ENCODE assay signal across 18 mouse cellular contexts in the genomic region with DNA sequence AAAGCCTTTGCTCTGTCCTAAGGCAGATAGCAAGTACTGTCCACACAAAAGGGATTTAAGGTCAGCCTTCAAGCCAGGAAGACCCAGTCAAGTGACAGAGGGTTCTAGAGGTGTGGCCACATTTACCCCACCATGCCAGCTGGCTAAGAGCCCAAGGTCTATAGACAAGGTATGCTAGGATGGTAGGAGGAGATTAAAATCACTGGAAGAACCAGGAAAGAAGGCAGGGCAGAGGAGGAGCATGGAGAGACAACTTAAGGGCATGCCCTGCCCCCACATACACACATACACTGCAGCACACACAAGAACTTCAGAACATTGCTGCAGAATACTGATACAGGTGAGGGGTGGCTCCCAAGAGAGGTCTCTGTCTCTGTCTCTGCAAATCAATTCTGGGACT. TPM values are rescaled to one million over a fixed set of nuclear protein-coding genes. Genes with fewer than 3 reads are reported as not detected.
DNase-seq lines count a peak whose midpoint lies in the region; ATAC-seq and TF ChIP-seq lines count a peak whose summit lies in the region.
"Had no signal": no experiment of that assay in that cellular context is flagged by ENCODE, and none has a peak within 500 bp of the region (broad histone marks: within the 10 kb centered on the region; RNA-seq: fewer than 3 reads in every experiment).

Gene Cyp2f2 (plus strand): TSS at position 234 of the 400 bp plus-strand sequence.

- intact Hi-C loops in left cerebral cortex, postnatal 10 days (cut with DNase I) = no loop called here

- no peak for TF ChIP-seq CTCF in liver, postnatal 0 days (IDR thresholded peaks at IDR 0.05; ENCODE audit: low read depth)

- no peak within 1 kb of the TSS for H3K9ac ChIP-seq in liver, postnatal 0 days (replicated peaks)
- H3K9ac ChIP-seq in liver, embryonic 11.5 days (ENCODE audit: low read depth, low read length) = no peak within 1 kb of the TSS
- H3K9ac ChIP-seq in stomach, embryonic 14.5 days (replicated peaks; ENCODE audit: low read depth, low read length) = no peak within 1 kb of the TSS
- H3K9ac ChIP-seq: liver, embryonic 15.5 days had no signal

- H3K4me3 ChIP-seq in liver, postnatal 0 days (ENCODE audit: low read depth, low read length) = no peak within 1 kb of the TSS
- no peak within 1 kb of the TSS for H3K4me3 ChIP-seq in liver, embryonic 11.5 days (ENCODE audit: low read depth, low read length)
- no peak within 1 kb of the TSS for H3K4me3 ChIP-seq in stomach, embryonic 14.5 days (ENCODE audit: low read depth, low read length)
- H3K4me3 ChIP-seq: liver, embryonic 15.5 days had no signal

- TF ChIP-seq EP300 in liver, postnatal 0 days (IDR thresholded peaks at IDR 0.05; ENCODE audit: low read depth) = no peak

- no peak for ATAC-seq in liver, postnatal 0 days
- ATAC-seq in liver, embryonic 11.5 days (replicated peaks; ENCODE audit: low FRiP score) = no peak
- ATAC-seq in stomach, embryonic 14.5 days (ENCODE audit: insufficient number of reproducible peaks, insufficient read depth, low FRiP score, low read depth) = no peak

- H3K36me3 ChIP-seq in liver, postnatal 0 days (replicated peaks; ENCODE audit: insufficient read depth, low read length) = no peaks in the 10 kb centered on the region
- no peaks in the 10 kb centered on the region for H3K36me3 ChIP-seq in liver, embryonic 11.5 days (ENCODE audit: control insufficient read depth, insufficient read depth, low read length)
- H3K36me3 ChIP-seq in stomach, embryonic 14.5 days (ENCODE audit: control insufficient read depth, insufficient read depth, low read length) = no peaks in the 10 kb centered on the region
- H3K36me3 ChIP-seq: liver, embryonic 15.5 days had no signal

- DNase-seq in liver, postnatal 0 days = no peak
- no peak for DNase-seq in liver, embryonic 11.5 days (ENCODE audit: low spot score)
- peak; percentile 71 for DNase-seq in adrenal gland, postnatal 10 days
- DNase-seq in gonadal fat pad, adult 2 months (ENCODE audit: low read depth) = peak; percentile 94
- no peak for DNase-seq in ovary, adult 18-20 months (ENCODE audit: low spot score)
- no peak for DNase-seq in yolk sac, embryonic 10.5 days (ENCODE audit: low spot score)
- DNase-seq in left cerebral cortex, postnatal 10 days (ENCODE audit: extremely low spot score in 1 of 2, low spot score in 2 of 2) = no peak
- DNase-seq: cerebellum, adult 18-20 months; heart, postnatal 4 days; right cerebral cortex, postnatal 25 days; thymus, postnatal 14 days had no signal

- no peaks in the 10 kb centered on the region for H3K9me3 ChIP-seq in liver, postnatal 0 days (ENCODE audit: low read length)
- no peaks in the 10 kb centered on the region for H3K9me3 ChIP-seq in liver, embryonic 11.5 days (ENCODE audit: control insufficient read depth, low read length)
- H3K9me3 ChIP-seq in stomach, embryonic 14.5 days (ENCODE audit: control insufficient read depth, low read depth, low read length) = no peaks in the 10 kb centered on the region
- H3K9me3 ChIP-seq: liver, embryonic 15.5 days had no signal

- H3K4me1 ChIP-seq in liver, postnatal 0 days (ENCODE audit: insufficient read depth) = no peaks in the 10 kb centered on the region
- H3K4me1 ChIP-seq in liver, embryonic 11.5 days (replicated peaks; ENCODE audit: control insufficient read depth, insufficient read depth, low read length) = no peaks in the 10 kb centered on the region
- no peaks in the 10 kb centered on the region for H3K4me1 ChIP-seq in stomach, embryonic 14.5 days (ENCODE audit: control insufficient read depth, insufficient read depth, low read length)
- H3K4me1 ChIP-seq: liver, embryonic 15.5 days had no signal

- no peak within 1 kb of the TSS for H3K4me2 ChIP-seq in liver, postnatal 0 days (ENCODE audit: low read depth, low read length)
- H3K4me2 ChIP-seq in liver, embryonic 11.5 days = no peak within 1 kb of the TSS
- no peak within 1 kb of the TSS for H3K4me2 ChIP-seq in stomach, embryonic 14.5 days (replicated peaks; ENCODE audit: low read depth, low read length)
- H3K4me2 ChIP-seq: heart, embryonic 11.5 days; liver, embryonic 15.5 days; midbrain, embryonic 11.5 days had no signal

- H3K27me3 ChIP-seq in liver, postnatal 0 days (ENCODE audit: insufficient read depth, low read length) = no peaks in the 10 kb centered on the region
- H3K27me3 ChIP-seq in liver, embryonic 11.5 days (replicated peaks; ENCODE audit: control insufficient read depth, insufficient read depth, low read length) = no peaks in the 10 kb centered on the region
- H3K27me3 ChIP-seq in stomach, embryonic 14.5 days (ENCODE audit: control insufficient read depth, insufficient read depth, low read length) = no peaks in the 10 kb centered on the region
- H3K27me3 ChIP-seq: liver, embryonic 15.5 days had no signal

- no peak within 1 kb of the TSS for H3K27ac ChIP-seq in liver, postnatal 0 days (ENCODE audit: low read depth)
- H3K27ac ChIP-seq in liver, embryonic 11.5 days (ENCODE audit: low read depth, low read length) = no peak within 1 kb of the TSS
- no peak within 1 kb of the TSS for H3K27ac ChIP-seq in stomach, embryonic 14.5 days (ENCODE audit: low read length)
- H3K27ac ChIP-seq: liver, embryonic 15.5 days had no signal

RNA-seq across cellular contexts. Expression of gene Cyp2f2, which starts in this region (rescaled TPM):
- polyA plus RNA-seq in liver, postnatal 0 days (2015; fragmentation: Nextera tagmentation; extraction: Ambion mirVana) = 59.6 and 67.8 TPM in 2 replicates
- not detected in 2 replicates for polyA plus RNA-seq in liver, embryonic 11.5 days (2014; fragmentation: Nextera tagmentation; extraction: Ambion mirVana)
- total RNA-seq in adrenal gland, postnatal 10 days (2021) = 100 to 1,000 TPM; 291 to 323 TPM
- 2.7 and 14.4 TPM in 2 replicates for polyA plus RNA-seq in gonadal fat pad, adult 2 months (2012; rRNA removed)
- polyA plus RNA-seq in stomach, embryonic 14.5 days (2014; fragmentation: Nextera tagmentation; extraction: Ambion mirVana) = 22.5 and 32.1 TPM in 2 replicates
- under 1 TPM; 0.34 to 0.39 TPM for total RNA-seq in left cerebral cortex, postnatal 10 days (2021)
- total RNA-seq: ES-E14; heart, postnatal 4 days had no signal
- polyA plus RNA-seq: C2C12; heart, embryonic 11.5 days; kidney, embryonic 14.5 days; midbrain, embryonic 11.5 days had no signal

Comparison
In these comparisons a context has a peak if more than half of its experiments do, and no peak if none do; other contexts are left out.
1. RNA of gene Cyp2f2 (total RNA-seq): 291 to 323 TPM in adrenal gland, postnatal 10 days; 0.34 to 0.39 TPM in left cerebral cortex, postnatal 10 days; every median in the first group is over 100 times any median in the second.
2. DNase-seq: peak in adrenal gland, postnatal 10 days (single experiment) and gonadal fat pad, adult 2 months (single experiment); none in liver, postnatal 0 days (single experiment), liver, embryonic 11.5 days (single experiment), ovary, adult 18-20 months (single experiment), yolk sac, embryonic 10.5 days (single experiment) and left cerebral cortex, postnatal 10 days (0 of 2).